Mouse (Mus musculus): ENCODE measurements at regions not wholly inside any gene's neighbourhood (a gene's known extent, or its start where the extent isn't known, plus 50 kb on each side); places are given as distances from the start of the nearest gene placed in this dataset.

- no peak for DNase-seq (ENCODE audit: low spot score)
Observed at GRCm38 (mm10) chr1:128781871-128782270, 189.8 kb upstream of the Cxcr4 start.

- no peak for DNase-seq (ENCODE audit: low spot score)
Observed at GRCm38 (mm10) chr1:128781311-128781710, 189.2 kb upstream of the Cxcr4 start.

- no peak for DNase-seq (ENCODE audit: low spot score)
Observed at GRCm38 (mm10) chr1:128779586-128780158, 187.6 kb upstream of the Cxcr4 start.

- DNase-seq (ENCODE audit: low spot score), result no peak
Observed at GRCm38 (mm10) chr1:128772440-128772839, 180.3 kb upstream of the Cxcr4 start.

GRCm38 (mm10) chr1:128770786-128771185 lies 178.7 kb upstream of the Cxcr4 start:
- DNase-seq (ENCODE audit: low spot score), result no peak

- no peak for DNase-seq (ENCODE audit: low spot score)
Observed at GRCm38 (mm10) chr1:128767991-128768390, 175.9 kb upstream of the Cxcr4 start.

GRCm38 (mm10) chr1:128767415-128767814 lies 175.3 kb upstream of the Cxcr4 start:
- no peak for DNase-seq (ENCODE audit: low spot score)

GRCm38 (mm10) chr1:128766894-128767268 lies 174.8 kb upstream of the Cxcr4 start:
- DNase-seq (ENCODE audit: low spot score), result no peak

GRCm38 (mm10) chr1:128766193-128766893 lies 174.2 kb upstream of the Cxcr4 start:
- no peak for DNase-seq (ENCODE audit: low spot score)

- DNase-seq (ENCODE audit: low spot score), result no peak
Observed at GRCm38 (mm10) chr1:128765626-128766025, 173.5 kb upstream of the Cxcr4 start.

GRCm38 (mm10) chr1:128765142-128765541 lies 173.0 kb upstream of the Cxcr4 start:
- DNase-seq (ENCODE audit: low spot score), result no peak

- no peak for DNase-seq (ENCODE audit: low spot score)
Observed at GRCm38 (mm10) chr1:128762854-128763253, 170.8 kb upstream of the Cxcr4 start.

GRCm38 (mm10) chr1:128762076-128762475 lies 170.0 kb upstream of the Cxcr4 start:
- no peak for DNase-seq (ENCODE audit: low spot score)

GRCm38 (mm10) chr1:128758802-128759481 lies 166.8 kb upstream of the Cxcr4 start:
- DNase-seq (ENCODE audit: low spot score), result no peak

- no peak for DNase-seq (ENCODE audit: low spot score)
Observed at GRCm38 (mm10) chr1:128758294-128758801, 166.3 kb upstream of the Cxcr4 start.

GRCm38 (mm10) chr1:128753427-128754012 lies 161.4 kb upstream of the Cxcr4 start:
- no peak for DNase-seq (ENCODE audit: low spot score)

GRCm38 (mm10) chr1:128749437-128749994 lies 157.4 kb upstream of the Cxcr4 start:
- DNase-seq (ENCODE audit: low spot score), result no peak

- no peak for DNase-seq (ENCODE audit: low spot score)
Observed at GRCm38 (mm10) chr1:128747196-128747790, 155.2 kb upstream of the Cxcr4 start.

- DNase-seq (ENCODE audit: low spot score), result no peak
Observed at GRCm38 (mm10) chr1:128746461-128747009, 154.4 kb upstream of the Cxcr4 start.

- no peak for DNase-seq (ENCODE audit: low spot score)
Observed at GRCm38 (mm10) chr1:128740616-128741015, 148.5 kb upstream of the Cxcr4 start.

- DNase-seq (ENCODE audit: low spot score), result no peak
Observed at GRCm38 (mm10) chr1:128738152-128738551, 146.1 kb upstream of the Cxcr4 start.

GRCm38 (mm10) chr1:128734857-128735256 lies 142.8 kb upstream of the Cxcr4 start:
- no peak for DNase-seq (ENCODE audit: low spot score)
